Mouse (Mus musculus) heart, adult 9 months (tissue): ENCODE data around the gene Pomgnt1.

ENCODE experiments used
- DNase-seq, 2 experiments: peaks; one replicate each; pipeline ENCODE4 v3.0.0; 2022; ENCODE audit warnings: low spot score in 2 of 2

Gene Pomgnt1

GRCm38 (mm10) chr4:116173072-116173471 lies 49.4 kb downstream of the Pomgnt1 start, which contains the start of the genes 1700042G07Rik and Gm49337:
TSS of gene 1700042G07Rik (plus strand) at chr4:116173372.
TSS of gene Gm49337 (plus strand) at chr4:116173384.
- DNase-seq: no peak

GRCm38 (mm10) chr4:116173752-116174151 lies 50.1 kb downstream of the Pomgnt1 start:
- no peak for DNase-seq

GRCm38 (mm10) chr4:116174466-116175116 lies 51.0 kb downstream of the Pomgnt1 start:
- DNase-seq: peak in 1 of 2 experiments; percentile 26

GRCm38 (mm10) chr4:116175136-116175535 lies 51.5 kb downstream of the Pomgnt1 start:
- DNase-seq: no peak

GRCm38 (mm10) chr4:116175711-116176542 lies 52.3 kb downstream of the Pomgnt1 start:
- no peak for DNase-seq

- peak; percentile 64 to 81 for DNase-seq
Observed at GRCm38 (mm10) chr4:116176543-116176988, 52.9 kb downstream of the Pomgnt1 start.

GRCm38 (mm10) chr4:116177140-116177539 lies 53.5 kb downstream of the Pomgnt1 start:
- DNase-seq: peak; percentile 90 to 92

GRCm38 (mm10) chr4:116182079-116182478 lies 58.4 kb downstream of the Pomgnt1 start:
- no peak for DNase-seq

GRCm38 (mm10) chr4:116182745-116183144 lies 59.1 kb downstream of the Pomgnt1 start:
- peak; percentile 54 to 63 for DNase-seq

- no peak for DNase-seq
Observed at GRCm38 (mm10) chr4:116185083-116185482, 61.4 kb downstream of the Pomgnt1 start.

- peak; percentile 6 to 35 for DNase-seq
Observed at GRCm38 (mm10) chr4:116192286-116192835, 68.7 kb downstream of the Pomgnt1 start.

- DNase-seq: no peak
Observed at GRCm38 (mm10) chr4:116193583-116194383, 70.1 kb downstream of the Pomgnt1 start.

GRCm38 (mm10) chr4:116198422-116198821 lies 74.8 kb downstream of the Pomgnt1 start:
- no peak for DNase-seq

- no peak for DNase-seq
Observed at GRCm38 (mm10) chr4:116204422-116204821, 80.8 kb downstream of the Pomgnt1 start.

GRCm38 (mm10) chr4:116206531-116206930 lies 82.9 kb downstream of the Pomgnt1 start:
- DNase-seq: no peak

GRCm38 (mm10) chr4:116208891-116209290 lies 85.3 kb downstream of the Pomgnt1 start:
- no peak for DNase-seq
